Mouse (Mus musculus) MEL (cell line): ENCODE results near the gene Cmtm2a. TPM values are rescaled to one million over a fixed set of nuclear protein-coding genes. Genes with fewer than 3 reads are reported as not detected.
A peak's percentile ranks its signal among the peaks of the same experiment; 100 is the strongest.

Experiments used
- DNase-seq: peaks from one replicate; pipeline ENCODE4 v3.0.0; 2011; ENCODE audit warnings: low read depth, low spot score
- H3K27ac ChIP-seq: 2 replicates; pipeline ENCODE4 v1.5.1; 2012; ENCODE audit warnings: low read depth, mild to moderate bottlenecking, control low read depth, low read length, moderate library complexity; ENCODE audit not compliant: control insufficient read depth
- H3K27me3 ChIP-seq, 2 experiments: fragments of 150-350 bp in 1 of 2; sonication (generic) in 1 of 2; 2 replicates each; pipeline ENCODE4 v1.6.1; 2012; ENCODE audit warnings: low read length in 2 of 2, mild to moderate bottlenecking in 2 of 2, improper control_type of control experiment in 1 of 2, moderate library complexity in 1 of 2; ENCODE audit not compliant: insufficient read depth in 2 of 2, control insufficient read depth in 1 of 2
- H3K36me3 ChIP-seq, 2 experiments: 2 replicates each; pipeline ENCODE4 v1.6.1; 2012 to 2014; ENCODE audit warnings: low read length in 2 of 2, improper control_type of control experiment in 1 of 2, inconsistent platforms in 1 of 2, mild to moderate bottlenecking in 1 of 2; ENCODE audit not compliant: insufficient read depth in 2 of 2, control insufficient read depth in 1 of 2
- H3K4me1 ChIP-seq, 2 experiments: fragments of 150-350 bp in 1 of 2; sonication (generic) in 1 of 2; 2 replicates each; pipeline ENCODE4 v1.6.1; 2012; ENCODE audit warnings: low read length in 2 of 2, improper control_type of control experiment in 1 of 2, mild to moderate bottlenecking in 1 of 2; ENCODE audit not compliant: insufficient read depth in 2 of 2, control insufficient read depth in 1 of 2
- H3K4me3 ChIP-seq, 2 experiments: fragments of 150-350 bp in 1 of 2; sonication (generic) in 1 of 2; 2 replicates each; pipeline ENCODE4 v1.5.1; 2012; ENCODE audit warnings: low read depth in 2 of 2, low read length in 2 of 2, mild to moderate bottlenecking in 2 of 2, moderate library complexity in 2 of 2, control low read depth in 1 of 2, improper control_type of control experiment in 1 of 2; ENCODE audit not compliant: control insufficient read depth in 1 of 2, insufficient read depth in 1 of 2
- H3K79me2 ChIP-seq: 2 replicates; pipeline ENCODE4 v1.6.1; 2012; ENCODE audit warnings: mild to moderate bottlenecking, low read length, moderate library complexity; ENCODE audit not compliant: control insufficient read depth, poor library complexity, insufficient read depth
- H3K9ac ChIP-seq: 2 replicates; pipeline ENCODE4 v1.6.1; 2012; ENCODE audit warnings: low read depth, mild to moderate bottlenecking, control low read depth, low read length, moderate library complexity; ENCODE audit not compliant: control insufficient read depth, poor library complexity, severe bottlenecking
- H3K9me3 ChIP-seq: fragments of 150-350 bp; sonication (generic); replicated peaks from 2 replicates; pipeline ENCODE4 v1.6.1; 2012; ENCODE audit warnings: mild to moderate bottlenecking, low read length, improper control_type of control experiment, moderate library complexity; ENCODE audit not compliant: insufficient read depth
- BHLHE40 ChIP-seq: IDR thresholded peaks from 2 replicates; pipeline ENCODE4 v1.6.1; 2012; ENCODE audit warnings: low read depth, mild to moderate bottlenecking, inconsistent platforms, low read length, improper control_type of control experiment, borderline replicate concordance
- CHD1 ChIP-seq: IDR thresholded peaks from 2 replicates; pipeline ENCODE4 v1.6.1; 2012; ENCODE audit warnings: low read depth, mild to moderate bottlenecking, inconsistent platforms, low read length, improper control_type of control experiment
- ELF1 ChIP-seq: IDR thresholded peaks from 2 replicates; pipeline ENCODE4 v1.6.1; 2014; ENCODE audit warnings: low read depth, mild to moderate bottlenecking, inconsistent platforms, low read length, improper control_type of control experiment, moderate library complexity
- GABPA ChIP-seq: IDR thresholded peaks from 2 replicates; pipeline ENCODE4 v1.6.1; 2012; ENCODE audit warnings: low read depth, mild to moderate bottlenecking, inconsistent platforms, low read length, improper control_type of control experiment, moderate library complexity
- HCFC1 ChIP-seq: IDR thresholded peaks from 2 replicates; pipeline ENCODE4 v1.6.1; 2012; ENCODE audit warnings: low read depth, mild to moderate bottlenecking, inconsistent platforms, low read length, improper control_type of control experiment, moderate library complexity
- MXI1 ChIP-seq: IDR thresholded peaks from 2 replicates; pipeline ENCODE4 v1.6.1; 2011; ENCODE audit warnings: mild to moderate bottlenecking, low read depth, low read length, improper control_type of control experiment
- MYB ChIP-seq: IDR thresholded peaks from 2 replicates; pipeline ENCODE4 v1.6.1; 2011; ENCODE audit warnings: mild to moderate bottlenecking, low read depth, low read length, improper control_type of control experiment
- MYC ChIP-seq: IDR thresholded peaks from 2 replicates; pipeline ENCODE4 v1.6.1; 2011; ENCODE audit warnings: low read depth, mild to moderate bottlenecking, low read length, improper control_type of control experiment, moderate library complexity
- NRF1 ChIP-seq: IDR thresholded peaks from 2 replicates; pipeline ENCODE4 v1.6.1; 2014; ENCODE audit warnings: low read depth, mild to moderate bottlenecking, inconsistent platforms, low read length, improper control_type of control experiment, moderate library complexity; ENCODE audit not compliant: poor library complexity, insufficient read depth, severe bottlenecking
- POLR2A ChIP-seq, 2 experiments: IDR thresholded peaks; 2 replicates each; pipeline ENCODE4 v1.6.1; 2011 to 2012; ENCODE audit warnings: low read length in 2 of 2, mild to moderate bottlenecking in 2 of 2, control low read depth in 1 of 2, improper control_type of control experiment in 1 of 2, low read depth in 1 of 2, moderate library complexity in 1 of 2; ENCODE audit not compliant: control insufficient read depth in 1 of 2, insufficient read depth in 1 of 2, poor library complexity in 1 of 2
- RCOR1 ChIP-seq: IDR thresholded peaks from 2 replicates; pipeline ENCODE4 v1.6.1; 2012; ENCODE audit warnings: low read depth, mild to moderate bottlenecking, inconsistent platforms, low read length, improper control_type of control experiment
- TCF12 ChIP-seq: IDR thresholded peaks from 2 replicates; pipeline ENCODE4 v1.6.1; 2014; ENCODE audit warnings: low read depth, mild to moderate bottlenecking, inconsistent platforms, low read length, improper control_type of control experiment, moderate library complexity
- USF1 ChIP-seq: IDR thresholded peaks from 2 replicates; pipeline ENCODE4 v1.6.1; 2014; ENCODE audit warnings: low read depth, mild to moderate bottlenecking, inconsistent platforms, low read length, improper control_type of control experiment, moderate library complexity
- USF2 ChIP-seq, 2 experiments: IDR thresholded peaks; 2 replicates each; pipeline ENCODE4 v1.6.1; 2011 to 2012; ENCODE audit warnings: improper control_type of control experiment in 2 of 2, low read length in 2 of 2, borderline replicate concordance in 1 of 2, inconsistent platforms in 1 of 2, low read depth in 1 of 2, mild to moderate bottlenecking in 1 of 2; ENCODE audit not compliant: insufficient read depth in 1 of 2
- ZC3H11A ChIP-seq: IDR thresholded peaks from 2 replicates; pipeline ENCODE4 v1.6.1; 2012; ENCODE audit warnings: low read depth, mild to moderate bottlenecking, inconsistent platforms, low read length, improper control_type of control experiment
- ZMIZ1 ChIP-seq: IDR thresholded peaks from 2 replicates; pipeline ENCODE4 v1.6.1; 2012; ENCODE audit warnings: low read depth, mild to moderate bottlenecking, inconsistent platforms, low read length, improper control_type of control experiment, moderate library complexity
- polyA plus RNA-seq, 2 experiments: library from polyadenylated mRNA; stranded (reverse) in 1 of 2; unstranded in 1 of 2; fragments of >175 nt in 1 of 2; fragments of >200 nt in 1 of 2; gene quantifications; 2 replicates each; pipeline versions ENCODE4 v1.2.1 to v1.2.4; 2012; ENCODE audit warnings: low replicate concordance in 2 of 2, low read depth in 1 of 2; ENCODE audit not compliant: insufficient read length in 2 of 2, insufficient read depth in 1 of 2, missing spikeins in 1 of 2
- total RNA-seq: library from RNA; depleted of rRNA; stranded (reverse); fragments of 300-350 nt; gene quantifications from 2 replicates; pipeline ENCODE4 v1.2.3, GENCODE M21; 2012

Cmtm2a gene
- total and polyA plus RNA-seq, 3 experiments, result not detected

DNA sequence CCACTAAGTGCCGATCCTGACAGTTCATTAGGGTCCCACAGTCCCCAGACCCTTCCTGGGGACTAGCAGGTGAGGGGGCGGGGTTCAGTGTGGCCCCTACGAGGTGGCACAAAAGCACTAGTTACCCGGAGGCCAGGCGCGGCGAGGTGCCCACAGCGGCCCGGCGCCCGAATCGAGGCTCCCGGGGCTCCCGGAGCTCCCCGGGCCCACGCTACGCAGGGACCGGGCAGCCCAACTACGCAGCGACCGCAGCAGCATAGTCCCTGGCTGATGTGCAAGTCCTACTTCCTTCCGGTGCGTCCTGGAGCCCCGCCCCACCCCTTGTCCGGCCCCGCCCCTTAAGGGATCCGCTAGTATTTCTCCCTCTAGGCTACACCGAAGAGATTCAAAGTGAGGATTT, 44.7 kb downstream of the Cmtm2a start, which contains the start of gene Tk2 (continued):
- no peak for TF ChIP-seq USF2 (IDR thresholded peaks at IDR 0.05; ENCODE audit: borderline replicate concordance in 1 of 2, insufficient read depth in 1 of 2, low read depth in 1 of 2, low read length in 2 of 2)
- peak; percentile 68 for TF ChIP-seq ZMIZ1
- no peak for TF ChIP-seq MYC
- TF ChIP-seq USF1, result no peak
- TF ChIP-seq GABPA, result no peak

DNA sequence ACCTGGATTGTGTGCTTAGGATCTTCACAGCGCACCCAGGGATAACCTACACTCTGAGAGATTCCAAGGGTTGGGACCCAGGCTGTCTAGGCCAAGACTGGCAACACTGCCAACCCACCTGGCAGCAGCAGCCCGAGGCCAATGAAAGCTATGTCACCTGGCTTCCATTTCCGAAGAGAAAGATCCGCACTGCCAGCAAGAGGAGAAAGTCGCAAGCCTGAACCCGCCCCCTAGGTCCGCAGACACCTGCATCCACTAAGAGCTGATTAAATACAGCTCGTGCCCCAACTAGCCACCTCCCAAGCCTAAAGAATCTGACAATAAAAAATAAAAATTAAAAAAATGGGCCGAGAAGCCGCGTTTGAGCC, 45.1 kb downstream of the Cmtm2a start:
- TF ChIP-seq MXI1 (peak; percentile 51), TCF12 (0 out of 2 replicates have a peak, but pooled peaks have one; percentile 2), GABPA (no peak), BHLHE40 (no peak), USF2 (IDR thresholded peaks at IDR 0.05; ENCODE audit: borderline replicate concordance in 1 of 2, insufficient read depth in 1 of 2, low read depth in 1 of 2, low read length in 2 of 2) (no peak), ZC3H11A (no peak), MYB (no peak), CHD1 (no peak), POLR2A (IDR thresholded peaks at IDR 0.05; ENCODE audit: control insufficient read depth in 1 of 2, insufficient read depth in 1 of 2, low read depth in 1 of 2, low read length in 2 of 2, poor library complexity in 1 of 2) (no peak), HCFC1 (no peak), ZMIZ1 (no peak), USF1 (no peak), MYC (no peak), ELF1 (no peak), NRF1 (no peak), RCOR1 (no peak)

More for the DNA sequence above, 45.1 kb downstream of the Cmtm2a start:
- peaks cover 7% of the 10 kb centered on the region for H3K79me2 ChIP-seq
- no peaks in the 10 kb centered on the region for H3K9me3 ChIP-seq
- peak overlapping the region; percentile 90 to 94 for H3K4me3 ChIP-seq
- H3K27ac ChIP-seq, result peak overlapping the region; percentile 74
- H3K36me3 ChIP-seq, result peaks cover 0 to 17% of the 10 kb centered on the region in 2 experiments; a peak in 2 of 4 replicates
- peak overlapping the region; percentile 91 for H3K9ac ChIP-seq
- DNase-seq, result peak; percentile 61
- H3K27me3 ChIP-seq, result no peaks in the 10 kb centered on the region
- H3K4me1 ChIP-seq, result peaks cover 8 to 31% of the 10 kb centered on the region in 2 experiments
